Mouse (Mus musculus) lung, postnatal 36 days (tissue): Measurements from ENCODE around the gene Mrpl27.
A peak's percentile ranks its signal among the peaks of the same experiment; 100 is the strongest.
"Not testable (repeated sequence)": the region's sequence is repeated elsewhere in the genome, so short reads cannot be mapped to it uniquely, and the experiment has no call there.

ENCODE experiments used
- DNase-seq: peaks from one replicate; pipeline ENCODE4 v3.0.0; 2022; ENCODE audit warnings: mixed read lengths

Gene Mrpl27

GRCm38 (mm10) chr11:94653663-94654436 lies at the start of gene Mrpl27, which contains the start of gene Eme1:
Gene Mrpl27, plus strand, starts transcription at chr11:94653767.
Gene Eme1, minus strand, starts transcription at chr11:94653964.
- DNase-seq: peak; percentile 92

- no peak for DNase-seq
These were observed 42.5 kb upstream of the Mrpl27 start for GRCm38 (mm10) chr11:94610744-94611740.

DNA sequence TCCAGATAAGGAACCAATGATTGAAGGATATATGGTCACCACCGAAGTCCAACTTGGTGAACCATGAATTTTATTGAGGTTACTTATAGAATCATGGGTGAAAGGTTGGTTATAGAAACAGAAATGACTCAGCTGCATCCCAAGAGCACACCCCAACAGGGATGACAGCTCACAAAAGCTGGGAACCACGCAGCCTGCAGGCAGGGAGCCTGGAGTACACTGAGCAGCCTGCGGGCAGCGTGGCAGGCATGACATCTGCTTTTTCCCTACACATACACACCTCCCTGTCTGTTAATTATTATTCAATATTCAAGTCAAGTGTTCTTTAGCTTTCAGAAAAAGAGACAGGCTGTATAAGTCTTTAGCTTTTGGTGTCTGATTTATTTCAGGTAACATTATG lies 39.0 kb upstream of the Mrpl27 start:
- no peak for DNase-seq

DNA sequence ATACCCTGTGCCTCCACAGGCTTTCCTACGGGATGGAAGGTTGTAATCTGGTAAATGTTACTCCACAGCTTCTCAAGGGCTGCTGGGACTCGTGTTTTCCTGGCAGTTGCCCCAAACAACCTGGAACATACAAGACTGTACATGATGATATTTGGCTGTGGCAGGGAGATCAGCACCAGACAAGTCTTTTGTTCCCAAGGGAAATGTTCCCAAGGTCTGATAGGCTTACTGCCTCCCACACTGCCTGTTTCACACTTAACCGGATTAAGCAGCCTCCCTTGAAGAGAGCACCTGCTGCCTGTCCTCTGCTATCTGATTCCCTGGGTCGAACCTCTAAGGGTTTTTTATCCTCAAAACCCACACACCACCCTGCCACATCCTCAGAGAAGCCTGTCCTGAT lies 38.1 kb upstream of the Mrpl27 start:
- DNase-seq: no peak

GRCm38 (mm10) chr11:94617646-94618045 lies 35.9 kb upstream of the Mrpl27 start:
- no peak for DNase-seq

DNA sequence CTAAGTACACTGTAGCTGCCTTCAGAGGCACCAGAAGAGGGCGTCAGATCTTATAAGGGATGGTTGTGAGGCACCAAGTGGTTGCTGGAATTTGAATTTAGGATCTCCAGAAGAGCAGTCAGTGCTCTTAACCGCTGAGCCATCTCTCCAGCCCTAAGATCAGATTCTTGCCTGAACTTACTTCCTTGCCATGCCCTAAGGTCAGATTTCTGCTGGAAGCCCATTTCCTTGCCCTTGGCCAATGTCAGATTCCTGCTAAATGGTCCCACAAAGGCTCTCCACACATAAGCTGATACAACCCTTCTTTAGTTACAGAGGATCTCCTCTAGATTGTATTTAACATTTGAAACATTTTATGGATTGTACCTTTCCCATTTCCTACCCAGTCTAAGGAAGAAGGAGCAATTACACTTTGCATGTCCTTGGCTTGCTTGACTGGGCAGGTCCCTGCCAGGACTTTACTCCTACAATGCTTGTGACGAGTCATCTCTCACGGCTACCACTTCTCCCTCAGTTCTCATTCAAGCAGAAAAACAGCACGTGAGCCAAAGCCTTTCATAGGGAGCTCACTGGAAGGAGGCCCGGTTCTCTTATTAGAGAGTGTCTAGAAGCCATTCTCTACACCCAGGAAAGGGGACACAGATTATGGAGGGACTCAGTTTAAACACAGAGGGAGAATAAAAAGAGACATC lies 32.7 kb upstream of the Mrpl27 start:
- no peak for DNase-seq

DNA sequence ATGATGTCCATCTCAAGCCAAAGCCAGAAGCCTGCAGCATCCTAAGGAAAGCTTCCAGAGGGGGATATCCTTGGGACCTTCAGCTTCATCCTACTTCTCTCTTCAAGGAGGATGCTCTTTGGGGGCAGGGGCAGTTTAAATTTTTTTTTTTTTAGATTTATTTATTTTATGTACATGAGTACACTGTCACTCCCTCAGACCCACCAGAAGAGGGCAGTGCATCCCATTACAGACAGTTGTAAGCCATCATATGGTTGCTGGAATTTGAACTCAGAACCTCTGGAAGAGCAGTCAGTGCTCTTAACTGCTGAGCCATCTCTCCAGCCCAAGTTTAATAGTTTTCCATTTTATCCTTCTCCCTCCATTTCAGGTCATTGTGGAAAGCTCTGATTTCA lies 32.1 kb upstream of the Mrpl27 start:
- no peak for DNase-seq

DNA sequence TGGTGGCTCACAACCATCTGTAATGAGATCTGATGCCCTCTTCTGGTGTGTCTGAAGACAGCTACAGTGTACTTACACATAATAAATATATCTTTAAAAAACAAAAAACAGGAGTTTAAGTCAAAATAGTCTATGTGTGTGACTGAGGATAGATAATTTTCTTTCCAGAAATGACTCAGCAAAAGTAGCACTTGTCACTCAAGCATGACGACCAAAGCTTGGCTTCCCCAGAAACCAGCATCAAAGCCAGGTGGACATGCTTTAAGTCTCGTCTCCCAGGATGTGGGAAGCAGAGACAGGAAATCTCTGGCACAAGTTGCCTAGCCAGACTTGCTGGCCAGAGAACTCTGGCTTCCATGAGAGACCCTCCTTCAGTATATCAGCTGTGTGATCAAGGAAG lies 31.4 kb upstream of the Mrpl27 start:
- DNase-seq: no peak

DNA sequence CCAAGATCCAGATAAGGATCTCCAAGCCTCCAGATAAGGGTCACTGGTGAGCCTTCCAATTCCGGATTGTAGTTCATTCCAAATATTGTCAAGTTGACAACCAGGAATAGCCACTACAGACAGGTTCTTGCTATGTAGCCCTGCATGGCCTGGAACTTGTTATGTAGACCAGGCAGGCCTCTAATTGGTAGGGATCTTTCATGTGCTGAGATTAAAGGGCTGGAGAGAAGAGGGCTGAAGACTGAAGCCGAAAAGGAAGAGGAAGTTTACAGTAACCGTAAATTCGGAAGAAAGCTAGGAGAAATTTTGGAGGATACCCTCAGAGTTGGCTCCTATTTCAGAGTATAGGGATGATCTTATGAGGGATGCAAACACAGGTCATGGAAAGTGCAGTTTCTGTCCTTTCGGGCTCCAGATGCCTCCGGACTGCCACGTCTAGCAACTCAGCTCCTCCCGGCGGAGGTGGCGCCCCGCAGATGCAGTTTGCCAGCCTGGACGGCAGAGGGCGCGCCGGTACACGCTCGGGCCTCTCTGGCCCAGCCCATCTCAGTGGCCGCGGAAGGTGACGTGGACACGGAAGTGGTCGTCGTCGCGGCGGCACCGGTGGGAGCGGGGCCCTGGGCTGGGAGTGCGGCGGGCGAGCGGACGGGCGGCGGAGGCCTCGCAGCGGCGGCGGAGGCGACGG lies 24.2 kb upstream of the Mrpl27 start, which contains the start of gene Lrrc59:
Lrrc59 (plus strand) TSS at position 569 of the 685 bp plus-strand sequence.
- peak; percentile 95 for DNase-seq

DNA sequence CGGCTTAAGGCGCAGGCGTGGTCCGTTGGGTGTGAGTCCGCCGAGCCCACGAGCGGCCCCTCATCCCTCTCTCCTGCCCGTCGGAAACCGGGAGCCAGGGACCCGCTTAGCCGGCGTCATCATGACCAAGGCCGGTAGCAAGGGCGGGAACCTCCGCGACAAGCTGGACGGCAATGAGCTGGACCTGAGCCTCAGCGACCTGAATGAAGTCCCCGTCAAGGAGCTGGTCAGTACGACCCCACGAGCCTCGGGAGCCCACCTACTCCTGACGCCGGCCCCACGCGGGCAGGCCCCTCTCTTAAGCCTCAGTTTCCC lies 23.7 kb upstream of the Mrpl27 start:
- DNase-seq: no peak

DNA sequence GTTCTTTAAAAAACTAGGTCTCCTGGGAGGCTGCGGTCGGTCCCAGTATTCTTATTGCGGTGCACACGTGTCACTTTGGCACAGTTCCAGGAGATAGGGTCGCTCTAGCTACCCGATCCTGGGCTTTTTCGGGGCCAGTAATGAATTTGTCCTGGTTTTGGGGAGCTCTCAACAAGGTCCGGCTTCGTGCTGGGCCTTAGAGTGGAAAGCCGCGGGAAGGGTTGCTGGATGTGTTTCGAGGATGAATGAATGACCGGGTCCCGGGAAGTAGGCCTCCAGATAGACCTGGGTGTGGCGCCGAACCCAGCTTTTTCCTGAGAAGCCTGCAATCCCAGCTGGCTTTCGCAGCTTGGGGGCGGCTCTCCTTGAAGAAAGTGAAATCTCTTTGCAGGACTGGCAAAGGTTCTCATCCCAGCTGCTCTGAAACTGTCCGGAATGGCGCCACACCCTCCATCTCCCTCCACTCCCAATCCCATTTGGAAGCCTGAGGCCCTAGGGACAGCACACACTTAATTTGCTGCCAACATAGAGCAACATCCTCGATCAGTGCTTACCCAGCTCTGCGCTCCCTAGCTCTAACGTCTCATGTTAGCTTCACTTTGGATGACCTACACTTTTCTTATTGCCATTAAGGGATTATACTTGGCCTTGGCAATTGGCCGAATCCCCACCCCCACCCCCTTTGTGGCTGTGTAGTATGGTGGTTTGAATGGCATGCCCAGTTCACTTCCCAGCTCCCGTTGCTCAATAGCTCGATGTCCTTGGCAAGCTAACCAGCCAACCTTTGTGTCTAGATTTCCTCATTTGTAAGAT lies 23.2 kb upstream of the Mrpl27 start:
- DNase-seq: peak; percentile 60

GRCm38 (mm10) chr11:94631969-94632368 lies 21.6 kb upstream of the Mrpl27 start:
- no peak for DNase-seq

DNA sequence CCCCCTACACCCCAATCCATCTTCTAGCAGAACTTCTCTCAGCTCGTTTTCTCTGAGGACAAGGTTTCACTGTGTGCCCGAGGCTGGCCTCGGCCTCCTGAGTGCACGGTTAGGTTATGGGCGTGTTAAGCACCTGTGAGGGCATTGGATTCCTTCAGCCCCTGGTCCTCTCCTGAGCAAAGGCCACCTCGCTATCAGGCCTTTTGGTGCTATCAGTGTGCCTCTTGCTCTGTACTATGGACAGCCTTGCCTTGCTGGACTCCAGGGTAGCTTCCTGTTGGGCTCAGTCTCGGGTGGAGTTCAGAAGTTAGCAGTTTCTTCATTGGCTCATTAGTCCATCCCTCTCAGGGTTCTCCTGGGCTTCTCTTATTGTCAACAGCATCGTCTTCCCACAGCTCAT lies 20.6 kb upstream of the Mrpl27 start:
- DNase-seq: no peak

- no peak for DNase-seq
These were observed 19.1 kb upstream of the Mrpl27 start for GRCm38 (mm10) chr11:94634431-94634830.

DNA sequence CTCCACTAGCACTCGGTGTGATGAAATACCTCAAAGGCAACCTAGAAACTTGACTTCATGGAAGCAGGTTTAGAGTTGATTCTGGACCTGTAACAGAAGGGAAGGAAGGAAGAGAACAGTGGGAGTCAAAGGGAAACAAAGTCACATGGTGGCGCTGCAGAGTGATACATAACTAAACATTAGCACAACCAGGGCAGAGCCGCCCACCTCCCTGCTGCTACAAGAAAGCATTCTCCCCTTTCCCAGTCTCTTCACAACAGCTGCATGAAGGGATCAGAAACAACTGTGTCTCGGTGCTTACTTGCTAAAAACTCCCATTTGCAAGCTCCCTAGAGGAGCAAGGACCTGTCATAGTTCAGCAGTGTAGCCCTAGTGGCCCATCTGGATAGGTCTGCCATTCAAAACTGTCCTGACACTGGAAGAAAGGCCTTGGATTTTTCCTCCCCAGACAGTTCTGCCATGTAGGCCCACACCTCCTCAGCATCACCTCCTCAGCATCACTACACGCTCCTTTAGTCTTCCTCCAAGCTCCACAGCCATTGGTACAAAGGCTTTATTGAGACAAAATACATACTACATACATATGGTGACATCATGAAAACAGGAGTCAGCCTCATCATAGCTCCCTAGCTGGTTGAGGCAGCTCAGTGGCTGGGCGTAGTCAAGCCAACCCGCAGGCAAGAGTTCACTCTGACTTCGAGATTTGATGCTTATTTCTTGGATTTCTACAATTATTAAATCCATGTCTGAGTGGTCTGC lies 8.9 kb upstream of the Mrpl27 start:
- DNase-seq: no peak

DNA sequence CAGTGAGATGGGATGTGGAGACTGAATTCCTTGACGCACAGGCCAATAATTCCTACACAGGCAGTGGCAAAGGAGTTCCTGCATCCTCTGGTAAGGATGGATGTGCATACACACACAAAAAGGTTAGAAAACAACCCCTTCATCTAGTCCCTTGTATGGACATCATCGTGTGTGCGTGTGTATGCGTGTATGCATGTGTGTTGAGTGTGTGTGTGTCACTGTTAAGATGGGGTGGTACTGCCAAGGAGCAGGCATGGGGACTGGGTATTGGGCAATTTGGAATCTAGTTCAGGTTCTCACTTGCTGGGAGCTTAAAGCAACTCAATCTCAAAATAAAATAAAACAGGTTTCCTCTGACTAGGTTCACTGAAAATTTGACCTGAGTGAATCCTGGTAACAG lies 7.1 kb upstream of the Mrpl27 start:
- DNase-seq: no peak

GRCm38 (mm10) chr11:94651241-94651640 lies 2.3 kb upstream of the Mrpl27 start:
- DNase-seq: not testable (repeated sequence)

- no peak for DNase-seq
These were observed 594 bp upstream of the Mrpl27 start for GRCm38 (mm10) chr11:94652973-94653372.

DNA sequence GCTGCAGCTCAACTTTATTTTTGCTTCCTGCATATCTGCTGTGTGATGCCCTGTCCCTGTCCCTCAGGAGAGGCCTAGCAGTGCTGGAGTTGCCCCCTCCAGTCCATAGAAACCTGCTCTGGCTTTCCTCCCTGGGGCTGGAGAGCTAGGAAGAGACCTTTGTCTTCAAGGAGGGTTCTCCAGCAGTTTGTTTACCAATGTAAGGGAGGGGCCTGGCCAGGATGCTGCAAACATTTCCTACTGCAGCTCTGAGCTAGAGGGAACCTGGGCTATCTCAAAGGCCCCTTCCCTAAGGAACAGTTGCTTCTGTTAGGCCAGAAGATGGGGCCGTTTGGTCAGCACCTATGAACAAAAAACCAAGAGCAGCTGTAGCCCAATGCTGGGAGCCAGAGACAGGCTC lies 7.8 kb downstream of the Mrpl27 start:
- peak; percentile 27 for DNase-seq

DNA sequence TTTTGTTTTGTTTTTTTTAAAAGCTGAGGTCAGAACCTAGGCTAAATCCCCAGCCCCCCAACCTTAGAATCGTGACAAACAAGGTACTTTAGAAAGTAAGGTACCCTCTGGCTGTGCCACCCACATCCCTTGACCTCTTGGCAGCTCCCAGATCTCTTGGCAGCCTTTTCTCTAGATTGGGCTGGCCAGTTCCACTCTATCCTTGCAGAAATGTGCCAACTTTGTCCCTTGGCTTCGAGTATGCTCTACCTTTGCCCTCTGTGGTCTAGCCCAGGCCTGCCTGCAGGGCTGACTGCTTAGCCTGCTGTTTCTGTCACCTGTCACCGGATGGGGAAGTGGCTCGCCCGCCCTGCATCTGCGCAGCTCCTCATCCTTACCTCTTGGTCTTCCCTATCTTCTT lies 11.7 kb downstream of the Mrpl27 start:
- no peak for DNase-seq

GRCm38 (mm10) chr11:94674984-94675383 lies 21.4 kb downstream of the Mrpl27 start:
- DNase-seq: no peak
